8 mouse cellular contexts compared by ENCODE assay signal in the genomic region with DNA sequence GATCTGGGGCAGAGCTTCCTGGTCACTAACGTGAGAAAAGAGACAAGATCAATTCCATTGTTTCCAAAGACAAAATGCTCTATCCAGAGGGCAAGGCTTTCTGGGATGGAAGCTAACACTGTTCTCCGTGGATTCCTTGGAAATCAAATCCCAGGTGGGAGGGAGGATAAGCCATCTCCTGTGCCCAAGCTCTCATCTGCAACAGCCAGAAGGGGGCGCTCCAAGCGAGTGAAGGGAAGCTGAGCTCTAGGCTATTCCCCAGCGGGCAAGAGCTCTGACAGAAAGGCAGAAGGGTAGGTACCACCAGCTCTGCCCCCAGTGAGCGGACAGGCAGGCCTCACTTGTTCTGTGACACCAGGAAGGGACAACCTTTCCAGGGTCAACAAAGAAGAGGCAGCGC. TPM values are rescaled to one million over a fixed set of nuclear protein-coding genes. Genes with fewer than 3 reads are reported as not detected.
A peak's percentile ranks its signal among the peaks of the same experiment; 100 is the strongest.
DNase-seq lines count a peak whose midpoint lies in the region; ATAC-seq lines count a peak whose summit lies in the region.

No protein-coding gene starts in this region.

- H3K27ac ChIP-seq in hindbrain, embryonic 14.5 days = no peak overlapping the region
- H3K27ac ChIP-seq in hindbrain, embryonic 12.5 days = no peak overlapping the region
- no peak overlapping the region for H3K27ac ChIP-seq in limb, embryonic 11.5 days (replicated peaks; ENCODE audit: low read depth, low read length)

- H3K4me3 ChIP-seq in hindbrain, embryonic 14.5 days (replicated peaks; ENCODE audit: low read length) = no peak overlapping the region
- no peak overlapping the region for H3K4me3 ChIP-seq in hindbrain, embryonic 12.5 days
- H3K4me3 ChIP-seq in limb, embryonic 11.5 days (ENCODE audit: low read depth, low read length) = no peak overlapping the region

- H3K27me3 ChIP-seq in hindbrain, embryonic 14.5 days (ENCODE audit: control insufficient read depth, insufficient read depth, low read length) = no peaks in the 10 kb centered on the region
- peaks cover 6% of the 10 kb centered on the region; the same call in 1 of the 2 replicates for H3K27me3 ChIP-seq in hindbrain, embryonic 12.5 days
- H3K27me3 ChIP-seq in limb, embryonic 11.5 days (ENCODE audit: control insufficient read depth, insufficient read depth, low read length) = no peaks in the 10 kb centered on the region

- DNase-seq in hindbrain, embryonic 14.5 days (ENCODE audit: low spot score) = peak; percentile 66
- DNase-seq in c-Kit-negative CD71-positive TER-119-positive erythroid progenitor cells, embryonic 14.5 days (ENCODE audit: low read depth, low spot score) = peak; percentile 63
- DNase-seq in frontal cortex, postnatal 14 days (ENCODE audit: low spot score in 2 of 2) = peak; percentile 49 to 62
- DNase-seq in kidney, adult 9 months = peak; percentile 84
- DNase-seq in limb, embryonic 11.5 days (ENCODE audit: low spot score) = peak; percentile 89
- DNase-seq in ovary, adult 18-20 months (ENCODE audit: low spot score) = peak; percentile 43
- DNase-seq in thymus, adult 18-20 months = peak; percentile 35 to 47

- WGBS in hindbrain, embryonic 14.5 days = 32% methylated on average over 7 of the region's 7 CpGs
- 25% methylated on average over 7 of the region's 7 CpGs for WGBS in hindbrain, embryonic 12.5 days
- 27% methylated on average over 7 of the region's 7 CpGs for WGBS in limb, embryonic 11.5 days

- no peak overlapping the region for H3K9ac ChIP-seq in hindbrain, embryonic 14.5 days
- H3K9ac ChIP-seq in hindbrain, embryonic 12.5 days = no peak overlapping the region
- no peak overlapping the region for H3K9ac ChIP-seq in limb, embryonic 11.5 days (ENCODE audit: low read length)

- no peak for ATAC-seq in hindbrain, embryonic 14.5 days (ENCODE audit: low FRiP score)
- ATAC-seq in hindbrain, embryonic 12.5 days (ENCODE audit: low FRiP score) = no peak
- no peak for ATAC-seq in limb, embryonic 11.5 days (ENCODE audit: insufficient number of reproducible peaks, low FRiP score, low TSS enrichment, low read depth)

- H3K4me1 ChIP-seq in hindbrain, embryonic 14.5 days (replicated peaks; ENCODE audit: control insufficient read depth, insufficient read depth, low read length) = no peaks in the 10 kb centered on the region
- H3K4me1 ChIP-seq in hindbrain, embryonic 12.5 days = peaks cover 6% of the 10 kb centered on the region; the same call in 1 of the 2 replicates
- peaks cover 4% of the 10 kb centered on the region for H3K4me1 ChIP-seq in limb, embryonic 11.5 days (ENCODE audit: control insufficient read depth, insufficient read depth, low read length)

- no peak overlapping the region for H3K4me2 ChIP-seq in hindbrain, embryonic 14.5 days (replicated peaks)
- H3K4me2 ChIP-seq in hindbrain, embryonic 12.5 days (replicated peaks) = no peak overlapping the region
- H3K4me2 ChIP-seq in limb, embryonic 11.5 days (ENCODE audit: low read depth, severe bottlenecking) = no peak overlapping the region

- no peaks in the 10 kb centered on the region for H3K36me3 ChIP-seq in hindbrain, embryonic 14.5 days (replicated peaks; ENCODE audit: control insufficient read depth, insufficient read depth)
- no peaks in the 10 kb centered on the region for H3K36me3 ChIP-seq in hindbrain, embryonic 12.5 days
- no peaks in the 10 kb centered on the region for H3K36me3 ChIP-seq in limb, embryonic 11.5 days (ENCODE audit: control insufficient read depth, insufficient read depth, low read length)

- no peaks in the 10 kb centered on the region for H3K9me3 ChIP-seq in hindbrain, embryonic 14.5 days (ENCODE audit: control insufficient read depth, low read length)
- no peaks in the 10 kb centered on the region for H3K9me3 ChIP-seq in hindbrain, embryonic 12.5 days (replicated peaks)
- H3K9me3 ChIP-seq in limb, embryonic 11.5 days (ENCODE audit: control insufficient read depth, low read length) = no peaks in the 10 kb centered on the region

RNA-seq across cellular contexts. Expression of a gene that starts 41.6 kb away (rescaled TPM):
- polyA plus RNA-seq in hindbrain, embryonic 14.5 days (2014; fragmentation: Nextera tagmentation; extraction: Ambion mirVana) = 14.2 and 20.0 TPM in 2 replicates
- 13.2 and 15.4 TPM in 2 replicates for polyA plus RNA-seq in hindbrain, embryonic 12.5 days (2016; fragmentation: Nextera tagmentation; extraction: Ambion mirVana)
- polyA plus RNA-seq in limb, embryonic 11.5 days (2014; fragmentation: Nextera tagmentation; extraction: Ambion mirVana) = 5.4 and 6.0 TPM in 2 replicates
